Mouse (Mus musculus) limb, embryonic 11.5 days (tissue): ENCODE data around the gene Fbxw10. TPM values are rescaled to one million over a fixed set of nuclear protein-coding genes. Genes with fewer than 3 reads are reported as not detected.
A peak's percentile ranks its signal among the peaks of the same experiment; 100 is the strongest.

Experiments
- ATAC-seq: fragments of 200-750 bp; cut with Nextera tagmentation; 2 replicates; pipeline ENCODE4 v1.8.0; 2017; ENCODE audit warnings: low read depth; ENCODE audit not compliant: insufficient number of reproducible peaks, low FRiP score, low TSS enrichment
- DNase-seq: peaks from one replicate; pipeline ENCODE4 v3.0.0-alpha.2; 2015; ENCODE audit warnings: low spot score
- H3K27ac ChIP-seq: fragments of 300-500 bp; sonication (generic); replicated peaks from 2 replicates; pipeline ENCODE4 v1.5.1; 2014; ENCODE audit warnings: low read depth, mild to moderate bottlenecking, low read length
- H3K27me3 ChIP-seq: fragments of 300-500 bp; sonication (generic); 2 replicates; pipeline ENCODE4 v1.6.1; 2014; ENCODE audit warnings: mild to moderate bottlenecking, low read length, mixed read lengths; ENCODE audit not compliant: control insufficient read depth, insufficient read depth
- H3K36me3 ChIP-seq: fragments of 300-500 bp; sonication (generic); 2 replicates; pipeline ENCODE4 v1.6.1; 2014; ENCODE audit warnings: mild to moderate bottlenecking, low read length, moderate library complexity, mixed read lengths; ENCODE audit not compliant: control insufficient read depth, insufficient read depth
- H3K4me1 ChIP-seq: fragments of 300-500 bp; sonication (generic); 2 replicates; pipeline ENCODE4 v1.6.1; 2014; ENCODE audit warnings: low read length, mixed read lengths; ENCODE audit not compliant: control insufficient read depth, insufficient read depth
- H3K4me2 ChIP-seq: fragments of 300-500 bp; sonication (generic); 2 replicates; pipeline ENCODE4 v1.6.1; 2014; ENCODE audit warnings: low read depth, mild to moderate bottlenecking, moderate library complexity; ENCODE audit not compliant: severe bottlenecking
- H3K4me3 ChIP-seq: fragments of 300-500 bp; sonication (generic); 2 replicates; pipeline ENCODE4 v1.5.1; 2014; ENCODE audit warnings: low read depth, low read length
- H3K9ac ChIP-seq: fragments of 300-500 bp; sonication (generic); 2 replicates; pipeline ENCODE4 v1.6.1; 2014; ENCODE audit warnings: mild to moderate bottlenecking, low read length
- H3K9me3 ChIP-seq: fragments of 300-500 bp; sonication (generic); 2 replicates; pipeline ENCODE4 v1.6.1; 2016; ENCODE audit warnings: low read length; ENCODE audit not compliant: control insufficient read depth
- WGBS: fragments of 180-500 bp; shearing (Covaris S2); extraction: QIAGEN DNeasy Blood & Tissue Kit; methylation state at CpG from one replicate; pipeline ENCODE4 v1.1.7; 2014; 5-methylcytosine and 5-hydroxymethylcytosine counted together
- polyA plus RNA-seq: library from polyadenylated mRNA; unstranded; fragments of >200 nt; fragmentation: Nextera tagmentation; extraction: Ambion mirVana; gene quantifications from 2 replicates; pipeline ENCODE4 v1.2.1, GENCODE M21; 2014

Fbxw10 gene
- polyA plus RNA-seq, 1 experiment from 2014 or later = 0.67 TPM

GRCm38 (mm10) chr11:62826106-62826733 lies 20.6 kb upstream of the Fbxw10 start:
- Histone ChIP-seq H3K36me3 (no peaks in the 10 kb centered on the region; the same call in 1 of the 2 replicates), H3K27ac (no peak overlapping the region), H3K9me3 (no peaks in the 10 kb centered on the region), H3K4me3 (no peak overlapping the region), H3K27me3 (no peaks in the 10 kb centered on the region), H3K9ac (no peak overlapping the region), H3K4me1 (no peaks in the 10 kb centered on the region), H3K4me2 (no peak overlapping the region)
- ATAC-seq (no peak), DNase-seq (no peak)
- WGBS = 23% methylated on average over 6 of the region's 6 CpGs

- ATAC-seq (no peak), DNase-seq (no peak)
- no peaks in the 10 kb centered on the region; the same call in 1 of the 2 replicates for H3K36me3 ChIP-seq
- no peak overlapping the region for H3K4me2 ChIP-seq
- no peak overlapping the region for H3K4me3 ChIP-seq
- H3K9me3 ChIP-seq = no peaks in the 10 kb centered on the region
- H3K9ac ChIP-seq = no peak overlapping the region
- H3K4me1 ChIP-seq = no peaks in the 10 kb centered on the region
- 90% methylated on average over 4 of the region's 4 CpGs for WGBS
- no peaks in the 10 kb centered on the region for H3K27me3 ChIP-seq
- no peak overlapping the region for H3K27ac ChIP-seq
Measured at GRCm38 (mm10) chr11:62827135-62827534, 19.7 kb upstream of the Fbxw10 start.

- WGBS = 76% methylated on average over 3 of the region's 3 CpGs
- H3K27me3 ChIP-seq = no peaks in the 10 kb centered on the region
- H3K27ac ChIP-seq = no peak overlapping the region
- ATAC-seq (no peak), DNase-seq (no peak)
- no peak overlapping the region for H3K9ac ChIP-seq
- no peaks in the 10 kb centered on the region for H3K9me3 ChIP-seq
- no peaks in the 10 kb centered on the region; the same call in 1 of the 2 replicates for H3K36me3 ChIP-seq
- H3K4me3 ChIP-seq = no peak overlapping the region
- no peaks in the 10 kb centered on the region for H3K4me1 ChIP-seq
- no peak overlapping the region for H3K4me2 ChIP-seq
Measured at GRCm38 (mm10) chr11:62827911-62828310, 19.0 kb upstream of the Fbxw10 start.

- Histone ChIP-seq H3K9me3 (no peaks in the 10 kb centered on the region), H3K4me1 (no peaks in the 10 kb centered on the region), H3K9ac (no peak overlapping the region), H3K4me3 (no peak overlapping the region), H3K36me3 (no peaks in the 10 kb centered on the region; the same call in 1 of the 2 replicates), H3K4me2 (no peak overlapping the region), H3K27ac (no peak overlapping the region), H3K27me3 (no peaks in the 10 kb centered on the region)
- no peak for DNase-seq
- no peak for ATAC-seq
- 91% methylated on average over 2 of the region's 2 CpGs for whole genome bisulfite sequencing
Measured at GRCm38 (mm10) chr11:62830387-62830786, 16.5 kb upstream of the Fbxw10 start.

GRCm38 (mm10) chr11:62831906-62832305 lies 15.0 kb upstream of the Fbxw10 start:
- no peaks in the 10 kb centered on the region; the same call in 1 of the 2 replicates for H3K36me3 ChIP-seq
- H3K4me1 ChIP-seq = no peaks in the 10 kb centered on the region
- H3K27ac ChIP-seq = no peak overlapping the region
- ATAC-seq (no peak), DNase-seq (no peak)
- no peak overlapping the region for H3K9ac ChIP-seq
- H3K4me3 ChIP-seq = no peak overlapping the region
- H3K9me3 ChIP-seq = no peaks in the 10 kb centered on the region
- no peaks in the 10 kb centered on the region for H3K27me3 ChIP-seq
- H3K4me2 ChIP-seq = no peak overlapping the region

- H3K4me1 ChIP-seq = peaks cover 9% of the 10 kb centered on the region; the same call in 1 of the 2 replicates
- H3K27me3 ChIP-seq = no peaks in the 10 kb centered on the region
- no peak overlapping the region for H3K27ac ChIP-seq
- H3K9me3 ChIP-seq = no peaks in the 10 kb centered on the region
- no peak overlapping the region for H3K9ac ChIP-seq
- DNase-seq (no peak), ATAC-seq (no peak)
- H3K36me3 ChIP-seq = no peaks in the 10 kb centered on the region
- H3K4me3 ChIP-seq = no peak overlapping the region
- no peak overlapping the region for H3K4me2 ChIP-seq
- WGBS = 87% methylated on average over 5 of the region's 5 CpGs
Measured at GRCm38 (mm10) chr11:62844562-62844961, 2.3 kb upstream of the Fbxw10 start.

- Histone ChIP-seq H3K9me3 (no peaks in the 10 kb centered on the region), H3K4me2 (no peak overlapping the region), H3K27ac (no peak overlapping the region), H3K4me1 (peaks cover 9% of the 10 kb centered on the region; the same call in 1 of the 2 replicates), H3K9ac (no peak overlapping the region), H3K4me3 (no peak overlapping the region), H3K36me3 (no peaks in the 10 kb centered on the region), H3K27me3 (no peaks in the 10 kb centered on the region)
- ATAC-seq (no peak), DNase-seq (no peak)
- WGBS = 82% methylated on average over 3 of the region's 3 CpGs
Measured at GRCm38 (mm10) chr11:62845730-62846129, 1.1 kb upstream of the Fbxw10 start.

- ATAC-seq (no peak), DNase-seq (no peak)
- Histone ChIP-seq H3K9ac (no peak overlapping the region), H3K36me3 (no peaks in the 10 kb centered on the region), H3K4me2 (peak overlapping the region; percentile 43; the same call in 1 of the 2 replicates), H3K27me3 (no peaks in the 10 kb centered on the region), H3K4me1 (peaks cover 9% of the 10 kb centered on the region; the same call in 1 of the 2 replicates), H3K4me3 (no peak overlapping the region), H3K9me3 (no peaks in the 10 kb centered on the region), H3K27ac (peak overlapping the region; percentile 78; the same call in 1 of the 2 replicates)
- 38% methylated on average over 4 of the region's 4 CpGs for WGBS
Measured at GRCm38 (mm10) chr11:62847655-62848191, 854 bp downstream of the Fbxw10 start.
